Mouse (Mus musculus) spleen, postnatal 36 days (tissue): Measurements from ENCODE around the gene Mfsd6.

Source experiments
- DNase-seq, 2 experiments: peaks; one replicate each; pipeline ENCODE4 v3.0.0; 2022; ENCODE audit warnings: low spot score in 2 of 2, mixed read lengths in 1 of 2

Gene Mfsd6

GRCm38 (mm10) chr1:52640266-52640665 lies 87.0 kb downstream of the Mfsd6 start:
- no peak for DNase-seq

- no peak for DNase-seq
These were observed 88.2 kb downstream of the Mfsd6 start for GRCm38 (mm10) chr1:52639090-52639489.

GRCm38 (mm10) chr1:52638101-52638500 lies 89.2 kb downstream of the Mfsd6 start:
- DNase-seq: no peak

- no peak for DNase-seq
These were observed 91.3 kb downstream of the Mfsd6 start for GRCm38 (mm10) chr1:52635932-52636331.

- DNase-seq: no peak
These were observed 93.0 kb downstream of the Mfsd6 start for GRCm38 (mm10) chr1:52634251-52634650.

GRCm38 (mm10) chr1:52631570-52631969 lies 95.7 kb downstream of the Mfsd6 start:
- DNase-seq: peak in 1 of 2 experiments; percentile 27

GRCm38 (mm10) chr1:52630937-52631299 lies 96.3 kb downstream of the Mfsd6 start:
- peak; percentile 77 for DNase-seq

- DNase-seq: peak; percentile 88
These were observed 96.9 kb downstream of the Mfsd6 start, which contains the start of gene Nemp2 for GRCm38 (mm10) chr1:52630248-52630936. Gene Nemp2 (plus strand): TSS chr1:52630703.

GRCm38 (mm10) chr1:52620442-52620841 lies 106.8 kb downstream of the Mfsd6 start:
- DNase-seq: no peak

GRCm38 (mm10) chr1:52618217-52618616 lies 109.0 kb downstream of the Mfsd6 start:
- DNase-seq: no peak

GRCm38 (mm10) chr1:52608486-52608885 lies 118.8 kb downstream of the Mfsd6 start:
- DNase-seq: no peak

GRCm38 (mm10) chr1:52607700-52608099 lies 119.6 kb downstream of the Mfsd6 start:
- no peak for DNase-seq
